Mouse (Mus musculus): ENCODE data around the gene Stx8. TPM values are rescaled to one million over a fixed set of nuclear protein-coding genes. Genes with fewer than 3 reads are reported as not detected.

Gene Stx8
- polyA plus RNA-seq, 1 experiment from 2014 or later = 59.4 TPM

GRCm38 (mm10) chr11:68044181-68044580 is 78.2 kb downstream of the Stx8 start:
- Histone ChIP-seq H3K27me3 (no peaks in the 10 kb centered on the region), H3K4me3 (no peak overlapping the region), H3K27ac (no peak overlapping the region), H3K36me3 (no peaks in the 10 kb centered on the region), H3K9ac (no peak overlapping the region), H3K4me1 (peaks cover 10% of the 10 kb centered on the region; the same call in 1 of the 2 replicates), H3K9me3 (no peaks in the 10 kb centered on the region), H3K4me2 (replicated peaks) (no peak overlapping the region)
- ATAC-seq (ENCODE audit: low FRiP score, low read depth) = no peak
- 34% methylated on average over 11 of the region's 11 CpGs for WGBS

- Histone ChIP-seq H3K4me1 (peaks cover 17% of the 10 kb centered on the region), H3K27me3 (no peaks in the 10 kb centered on the region), H3K9ac (no peak overlapping the region), H3K36me3 (no peaks in the 10 kb centered on the region), H3K4me3 (no peak overlapping the region), H3K9me3 (no peaks in the 10 kb centered on the region), H3K4me2 (replicated peaks) (no peak overlapping the region), H3K27ac (no peak overlapping the region)
- WGBS = 40% methylated on average over 3 of the region's 3 CpGs
- ATAC-seq (ENCODE audit: low FRiP score, low read depth) = no peak
These were observed 80.9 kb downstream of the Stx8 start for GRCm38 (mm10) chr11:68046916-68047315.

GRCm38 (mm10) chr11:68049261-68050165 is 83.5 kb downstream of the Stx8 start:
- Histone ChIP-seq H3K9ac (no peak overlapping the region), H3K4me3 (no peak overlapping the region), H3K9me3 (no peaks in the 10 kb centered on the region), H3K27ac (no peak overlapping the region), H3K4me2 (replicated peaks) (no peak overlapping the region), H3K27me3 (no peaks in the 10 kb centered on the region), H3K36me3 (no peaks in the 10 kb centered on the region), H3K4me1 (peaks cover 13% of the 10 kb centered on the region)
- ATAC-seq (ENCODE audit: low FRiP score, low read depth) = no peak
- WGBS = 66% methylated on average over 17 of the region's 17 CpGs

GRCm38 (mm10) chr11:68050725-68051124 is 84.7 kb downstream of the Stx8 start:
- Histone ChIP-seq H3K9me3 (no peaks in the 10 kb centered on the region), H3K4me2 (replicated peaks) (no peak overlapping the region), H3K4me1 (peaks cover 11% of the 10 kb centered on the region), H3K9ac (no peak overlapping the region), H3K27me3 (no peaks in the 10 kb centered on the region), H3K4me3 (no peak overlapping the region), H3K27ac (no peak overlapping the region), H3K36me3 (no peaks in the 10 kb centered on the region)
- 48% methylated on average over 12 of the region's 12 CpGs for WGBS
- ATAC-seq (ENCODE audit: low FRiP score, low read depth) = no peak

GRCm38 (mm10) chr11:68051305-68051704 is 85.3 kb downstream of the Stx8 start:
- Histone ChIP-seq H3K27ac (no peak overlapping the region), H3K4me2 (replicated peaks) (no peak overlapping the region), H3K4me1 (peaks cover 11% of the 10 kb centered on the region), H3K9ac (no peak overlapping the region), H3K9me3 (no peaks in the 10 kb centered on the region), H3K4me3 (no peak overlapping the region), H3K36me3 (no peaks in the 10 kb centered on the region), H3K27me3 (peaks cover 5% of the 10 kb centered on the region; the same call in 1 of the 2 replicates)
- no peak for ATAC-seq (ENCODE audit: low FRiP score, low read depth)
- 92% methylated on average over 4 of the region's 4 CpGs for WGBS

GRCm38 (mm10) chr11:68058466-68059201 is 92.6 kb downstream of the Stx8 start:
- no peaks in the 10 kb centered on the region for H3K9me3 ChIP-seq
- H3K4me1 ChIP-seq = peaks cover 28% of the 10 kb centered on the region
- no peak overlapping the region for H3K27ac ChIP-seq
- WGBS = 49% methylated on average over 5 of the region's 5 CpGs
- H3K4me2 ChIP-seq (replicated peaks) = no peak overlapping the region
- H3K27me3 ChIP-seq = peaks cover 25% of the 10 kb centered on the region
- no peaks in the 10 kb centered on the region for H3K36me3 ChIP-seq
- no peak overlapping the region for H3K9ac ChIP-seq
- no peak for ATAC-seq (ENCODE audit: low FRiP score, low read depth)
- no peak overlapping the region for H3K4me3 ChIP-seq

GRCm38 (mm10) chr11:68060651-68061050 is 94.7 kb downstream of the Stx8 start:
- WGBS = 53% methylated on average over 4 of the region's 4 CpGs
- Histone ChIP-seq H3K36me3 (no peaks in the 10 kb centered on the region), H3K4me3 (no peak overlapping the region), H3K4me1 (peaks cover 34% of the 10 kb centered on the region), H3K27ac (no peak overlapping the region), H3K9ac (no peak overlapping the region), H3K27me3 (peaks cover 34% of the 10 kb centered on the region), H3K9me3 (no peaks in the 10 kb centered on the region), H3K4me2 (replicated peaks) (no peak overlapping the region)
- ATAC-seq (ENCODE audit: low FRiP score, low read depth) = no peak

- WGBS = 63% methylated on average over 2 of the region's 2 CpGs
- Histone ChIP-seq H3K4me2 (replicated peaks) (no peak overlapping the region), H3K27me3 (peaks cover 40% of the 10 kb centered on the region), H3K4me1 (peaks cover 34% of the 10 kb centered on the region), H3K36me3 (no peaks in the 10 kb centered on the region), H3K4me3 (no peak overlapping the region), H3K9me3 (no peaks in the 10 kb centered on the region), H3K9ac (no peak overlapping the region), H3K27ac (no peak overlapping the region)
- no peak for ATAC-seq (ENCODE audit: low FRiP score, low read depth)
These were observed 96.1 kb downstream of the Stx8 start for GRCm38 (mm10) chr11:68062116-68062515.

GRCm38 (mm10) chr11:68067806-68068205 is 101.8 kb downstream of the Stx8 start:
- Histone ChIP-seq H3K27me3 (peaks cover 35% of the 10 kb centered on the region), H3K9ac (no peak overlapping the region), H3K27ac (no peak overlapping the region), H3K9me3 (no peaks in the 10 kb centered on the region), H3K4me2 (replicated peaks) (no peak overlapping the region), H3K4me3 (no peak overlapping the region), H3K4me1 (peaks cover 19% of the 10 kb centered on the region), H3K36me3 (no peaks in the 10 kb centered on the region)
- no peak for ATAC-seq (ENCODE audit: low FRiP score, low read depth)
- WGBS = 83% methylated on average over 10 of the region's 10 CpGs

- 62% methylated on average over 3 of the region's 3 CpGs for WGBS
- no peak overlapping the region for H3K27ac ChIP-seq
- no peaks in the 10 kb centered on the region for H3K9me3 ChIP-seq
- no peak overlapping the region for H3K4me2 ChIP-seq (replicated peaks)
- H3K36me3 ChIP-seq = no peaks in the 10 kb centered on the region
- H3K4me3 ChIP-seq = no peak overlapping the region
- no peak for ATAC-seq (ENCODE audit: low FRiP score, low read depth)
- no peak overlapping the region for H3K9ac ChIP-seq
- peaks cover 37% of the 10 kb centered on the region for H3K27me3 ChIP-seq
- peaks cover 28% of the 10 kb centered on the region for H3K4me1 ChIP-seq
These were observed 104.1 kb downstream of the Stx8 start for GRCm38 (mm10) chr11:68070086-68070485.

- WGBS = 54% methylated on average over 5 of the region's 5 CpGs
- Histone ChIP-seq H3K27ac (no peak overlapping the region), H3K4me1 (peaks cover 31% of the 10 kb centered on the region), H3K9ac (no peak overlapping the region), H3K4me3 (no peak overlapping the region), H3K27me3 (peaks cover 30% of the 10 kb centered on the region), H3K4me2 (replicated peaks) (no peak overlapping the region), H3K36me3 (no peaks in the 10 kb centered on the region), H3K9me3 (no peaks in the 10 kb centered on the region)
- no peak for ATAC-seq (ENCODE audit: low FRiP score, low read depth)
These were observed 105.8 kb downstream of the Stx8 start for GRCm38 (mm10) chr11:68071836-68072235.

GRCm38 (mm10) chr11:68072597-68073210 is 106.7 kb downstream of the Stx8 start:
- no peak overlapping the region for H3K9ac ChIP-seq
- no peak overlapping the region for H3K4me3 ChIP-seq
- no peaks in the 10 kb centered on the region for H3K9me3 ChIP-seq
- no peak overlapping the region for H3K4me2 ChIP-seq (replicated peaks)
- no peak overlapping the region for H3K27ac ChIP-seq
- 69% methylated on average over 11 of the region's 11 CpGs for WGBS
- H3K36me3 ChIP-seq = no peaks in the 10 kb centered on the region
- H3K27me3 ChIP-seq = peaks cover 25% of the 10 kb centered on the region
- ATAC-seq (ENCODE audit: low FRiP score, low read depth) = no peak
- peaks cover 36% of the 10 kb centered on the region for H3K4me1 ChIP-seq

Measured in limb, embryonic 13.5 days (tissue).